Mouse (Mus musculus) myocyte (in vitro differentiated cells): Measurements from ENCODE around the gene Krt76. TPM values are rescaled to one million over a fixed set of nuclear protein-coding genes. Genes with fewer than 3 reads are reported as not detected.

Source experiments
- H3K27me3 ChIP-seq: one replicate; pipeline ENCODE4 v1.6.1; 2011; ENCODE audit not compliant: control insufficient read depth, insufficient read depth, insufficient read length
- H3K36me3 ChIP-seq: one replicate; pipeline ENCODE4 v1.6.1; 2011; ENCODE audit not compliant: control insufficient read depth, insufficient read depth
- H3K4me2 ChIP-seq: one replicate; pipeline ENCODE4 v1.6.1; 2011; ENCODE audit warnings: low read depth, control low read depth
- H3K4me3 ChIP-seq: one replicate; pipeline ENCODE4 v1.5.1; 2011; ENCODE audit warnings: mild to moderate bottlenecking, control low read depth, moderate library complexity
- H3K79me2 ChIP-seq: one replicate; pipeline ENCODE4 v1.6.1; 2011; ENCODE audit not compliant: control insufficient read depth, insufficient read depth
- H3ac ChIP-seq: one replicate; pipeline ENCODE4 v1.6.1; 2011; ENCODE audit not compliant: control insufficient read depth, insufficient read length
- CEBPB ChIP-seq: IDR thresholded peaks from 2 replicates; pipeline ENCODE4 v1.6.1; 2011; ENCODE audit warnings: mild to moderate bottlenecking, moderate library complexity; ENCODE audit not compliant: poor library complexity, insufficient read depth, severe bottlenecking
- E2F4 ChIP-seq: IDR thresholded peaks from one replicate; pipeline ENCODE4 v1.6.1; 2011; ENCODE audit warnings: mild to moderate bottlenecking, control low read depth, moderate library complexity; ENCODE audit not compliant: insufficient read depth
- MAX ChIP-seq: IDR thresholded peaks from one replicate; pipeline ENCODE4 v1.6.1; 2011; ENCODE audit warnings: low read depth, mild to moderate bottlenecking, control low read depth
- MYOD1 ChIP-seq, 3 experiments: IDR thresholded peaks; one replicate each; pipeline ENCODE4 v1.6.1; 2011; ENCODE audit warnings: control low read depth in 2 of 3, low read depth in 2 of 3, mild to moderate bottlenecking in 2 of 3, moderate library complexity in 1 of 3; ENCODE audit not compliant: insufficient read length in 2 of 3, control insufficient read depth in 1 of 3
- MYOG ChIP-seq, 3 experiments: IDR thresholded peaks; one replicate each; pipeline ENCODE4 v1.6.1; 2011; ENCODE audit warnings: control low read depth in 2 of 3, low read depth in 2 of 3, mild to moderate bottlenecking in 2 of 3; ENCODE audit not compliant: insufficient read length in 2 of 3, control insufficient read depth in 1 of 3, insufficient read depth in 1 of 3
- POLR2A ChIP-seq: IDR thresholded peaks from one replicate; pipeline ENCODE4 v1.6.1; 2011; ENCODE audit warnings: low read depth, mild to moderate bottlenecking, control low read depth, moderate library complexity; ENCODE audit not compliant: insufficient read length
- POLR2AphosphoS2 ChIP-seq: IDR thresholded peaks from one replicate; pipeline ENCODE4 v1.6.1; 2011; ENCODE audit warnings: low read depth, control low read depth; ENCODE audit not compliant: insufficient read length
- REST ChIP-seq: IDR thresholded peaks from one replicate; pipeline ENCODE4 v1.6.1; 2011; ENCODE audit warnings: mild to moderate bottlenecking, control low read depth, moderate library complexity; ENCODE audit not compliant: insufficient read depth, insufficient read length
- SRF ChIP-seq: IDR thresholded peaks from one replicate; pipeline ENCODE4 v1.6.1; 2011; ENCODE audit warnings: low read depth; ENCODE audit not compliant: control insufficient read depth, insufficient read length
- TCF12 ChIP-seq: IDR thresholded peaks from one replicate; pipeline ENCODE4 v1.6.1; 2011; ENCODE audit warnings: mild to moderate bottlenecking, control low read depth; ENCODE audit not compliant: poor library complexity, insufficient read depth, severe bottlenecking
- TCF3 ChIP-seq: IDR thresholded peaks from one replicate; pipeline ENCODE4 v1.6.1; 2011; ENCODE audit warnings: low read depth, control low read depth; ENCODE audit not compliant: insufficient read length
- USF1 ChIP-seq: IDR thresholded peaks from one replicate; pipeline ENCODE4 v1.6.1; 2011; ENCODE audit warnings: low read depth, mild to moderate bottlenecking, control low read depth, moderate library complexity
- polyA plus RNA-seq: library from polyadenylated mRNA; unstranded; fragments of >200 nt; fragmentation: generic; extraction: Trizol; gene quantifications from one replicate; pipeline ENCODE4 v1.2.1, GENCODE M21; 2012; ENCODE audit warnings: missing spikeins

The Krt76 gene
- polyA plus RNA-seq, 1 experiment = not detected

GRCm38 (mm10) chr15:101929666-101930065 lies 36.9 kb upstream of the Krt76 start:
- peaks cover 65% of the 10 kb centered on the region for H3K27me3 ChIP-seq
- H3K36me3 ChIP-seq = no peaks in the 10 kb centered on the region
- no peaks in the 10 kb centered on the region for H3K79me2 ChIP-seq
- TF ChIP-seq REST = no peak
- TF ChIP-seq TCF3 = no peak
- TF ChIP-seq MYOD1 (IDR thresholded peaks at IDR 0.05; ENCODE audit: control insufficient read depth in 1 of 3, insufficient read length in 2 of 3, low read depth in 2 of 3) = no peak
- no peak for TF ChIP-seq USF1
- no peak for TF ChIP-seq POLR2AphosphoS2
- no peak for TF ChIP-seq POLR2A
- no peak for TF ChIP-seq E2F4
- TF ChIP-seq SRF = no peak
- TF ChIP-seq TCF12 = no peak
- no peak for TF ChIP-seq MYOG (IDR thresholded peaks at IDR 0.05; ENCODE audit: control insufficient read depth in 1 of 3, insufficient read depth in 1 of 3, insufficient read length in 2 of 3, low read depth in 2 of 3)
- no peak for TF ChIP-seq CEBPB
- no peak for TF ChIP-seq MAX
- no peak overlapping the region for H3ac ChIP-seq
- no peak overlapping the region for H3K4me3 ChIP-seq
- H3K4me2 ChIP-seq = no peak overlapping the region

DNA sequence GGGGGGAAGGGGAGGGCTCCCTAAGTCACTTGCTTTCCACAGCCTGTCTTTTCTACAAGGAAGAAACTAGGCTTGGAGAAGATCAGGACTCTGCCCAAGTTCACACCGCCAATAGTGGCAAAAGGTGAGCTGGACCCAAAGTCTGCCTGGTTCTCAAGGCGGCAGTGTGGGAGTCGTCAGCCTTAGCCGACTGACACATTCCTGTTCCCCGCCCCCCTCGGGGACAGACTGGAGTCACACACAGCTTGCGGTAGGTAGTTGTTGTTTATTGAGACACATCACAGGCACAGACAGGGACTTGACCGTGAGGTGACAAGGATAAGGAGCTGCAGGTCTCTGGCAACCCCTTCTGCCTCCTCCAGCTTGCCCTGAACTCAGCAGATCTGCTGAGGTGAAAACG lies 36.4 kb upstream of the Krt76 start:
- Histone ChIP-seq H3K36me3 (no peaks in the 10 kb centered on the region), H3K4me2 (no peak overlapping the region)

DNA sequence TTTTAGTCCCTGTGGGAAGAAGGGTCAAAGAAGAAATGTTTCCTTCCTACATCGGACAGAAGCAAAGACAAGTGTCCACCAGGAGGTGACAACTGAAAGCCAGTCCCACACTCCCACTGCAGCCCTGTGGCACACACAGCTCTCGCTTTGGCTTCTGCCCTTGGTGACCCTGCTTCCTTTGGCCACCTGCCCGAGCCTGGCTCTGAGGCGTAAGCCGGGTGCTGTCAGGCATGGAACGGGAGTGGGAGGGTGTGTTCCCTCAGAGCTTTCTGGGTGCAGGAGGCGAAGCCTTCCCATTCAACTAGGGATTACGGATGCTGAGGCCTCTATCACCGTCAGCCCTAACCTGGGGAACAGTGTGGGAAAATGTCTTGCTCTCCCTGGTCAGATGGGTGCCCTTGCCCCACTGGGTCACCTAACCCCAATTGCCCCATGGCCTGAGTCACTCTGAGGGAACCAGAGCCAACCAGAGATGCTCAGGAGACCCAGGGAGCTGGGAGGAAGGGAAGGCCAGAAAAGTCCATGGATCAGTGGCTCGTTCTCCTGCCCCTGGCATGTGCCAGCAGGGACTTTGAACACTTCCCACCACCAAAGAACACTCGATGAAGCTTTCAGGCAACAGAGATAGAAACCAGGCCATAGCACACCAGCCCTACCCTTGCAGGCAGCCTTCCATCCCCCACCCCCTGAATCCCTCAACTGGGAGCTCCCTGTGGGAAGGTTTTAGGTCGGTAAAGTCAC lies 34.8 kb upstream of the Krt76 start:
- no peak overlapping the region for H3K4me2 ChIP-seq
- no peak for TF ChIP-seq REST
- no peak for TF ChIP-seq MYOD1 (IDR thresholded peaks at IDR 0.05; ENCODE audit: control insufficient read depth in 1 of 3, insufficient read length in 2 of 3, low read depth in 2 of 3)
- TF ChIP-seq USF1 = no peak
- no peak for TF ChIP-seq TCF12
- no peak for TF ChIP-seq TCF3
- no peak for TF ChIP-seq MYOG (IDR thresholded peaks at IDR 0.05; ENCODE audit: control insufficient read depth in 1 of 3, insufficient read depth in 1 of 3, insufficient read length in 2 of 3, low read depth in 2 of 3)
- TF ChIP-seq E2F4 = no peak
- no peak for TF ChIP-seq POLR2A
- no peak for TF ChIP-seq MAX
- no peak for TF ChIP-seq POLR2AphosphoS2
- no peak for TF ChIP-seq SRF
- TF ChIP-seq CEBPB = no peak
- no peaks in the 10 kb centered on the region for H3K79me2 ChIP-seq
- H3K27me3 ChIP-seq = peaks cover 62% of the 10 kb centered on the region
- no peak overlapping the region for H3K4me3 ChIP-seq
- H3K36me3 ChIP-seq = no peaks in the 10 kb centered on the region
- no peak overlapping the region for H3ac ChIP-seq

More for the DNA sequence above, 36.4 kb upstream of the Krt76 start:
- Histone ChIP-seq H3ac (no peak overlapping the region), H3K27me3 (peaks cover 63% of the 10 kb centered on the region), H3K79me2 (no peaks in the 10 kb centered on the region), H3K4me3 (no peak overlapping the region)
- no peak for TF ChIP-seq MAX
- TF ChIP-seq REST = no peak
- no peak for TF ChIP-seq TCF3
- TF ChIP-seq POLR2A = no peak
- TF ChIP-seq POLR2AphosphoS2 = no peak
- no peak for TF ChIP-seq CEBPB
- no peak for TF ChIP-seq TCF12
- no peak for TF ChIP-seq E2F4

GRCm38 (mm10) chr15:101925041-101925440 lies 32.3 kb upstream of the Krt76 start:
- TF ChIP-seq MYOD1 (IDR thresholded peaks at IDR 0.05; ENCODE audit: control insufficient read depth in 1 of 3, insufficient read length in 2 of 3, low read depth in 2 of 3) (no peak), SRF (no peak), CEBPB (no peak), E2F4 (no peak), USF1 (no peak), POLR2A (no peak), MYOG (IDR thresholded peaks at IDR 0.05; ENCODE audit: control insufficient read depth in 1 of 3, insufficient read depth in 1 of 3, insufficient read length in 2 of 3, low read depth in 2 of 3) (no peak), POLR2AphosphoS2 (no peak), MAX (no peak), TCF3 (no peak), TCF12 (no peak), REST (no peak)
- Histone ChIP-seq H3K27me3 (peaks cover 46% of the 10 kb centered on the region), H3K4me2 (no peak overlapping the region), H3K4me3 (no peak overlapping the region), H3K36me3 (no peaks in the 10 kb centered on the region), H3K79me2 (no peaks in the 10 kb centered on the region), H3ac (no peak overlapping the region)
